9 mouse cellular contexts compared by ENCODE assay signal in genomic region chr11:98655076-98655475, GRCm38 (mm10). TPM values are rescaled to one million over a fixed set of nuclear protein-coding genes. Genes with fewer than 3 reads are reported as not detected.
A peak's percentile ranks its signal among the peaks of the same experiment; 100 is the strongest.
DNase-seq lines count a peak whose midpoint lies in the region; ATAC-seq lines count a peak whose summit lies in the region.
"Not testable (repeated sequence)": the region's sequence is repeated elsewhere in the genome, so short reads cannot be mapped to it uniquely, and the experiment has no call there.
"Had no signal": no experiment of that assay in that cellular context is flagged by ENCODE, and none has a peak within 500 bp of the region (broad histone marks: within the 10 kb centered on the region; RNA-seq: fewer than 3 reads in every experiment).

No protein-coding gene starts in this region.

- not testable (repeated sequence) for H3K9ac ChIP-seq in intestine, embryonic 15.5 days

- H3K27me3 ChIP-seq in intestine, embryonic 15.5 days (replicated peaks) = not testable (repeated sequence)

- not testable (repeated sequence) for H3K4me1 ChIP-seq in intestine, embryonic 15.5 days (replicated peaks)

- DNase-seq in R1 (ENCODE audit: low read depth, low spot score) = peak; percentile 74
- DNase-seq in cerebellum, postnatal 10 days = peak; percentile 66 to 76
- peak; percentile 14 to 18 for DNase-seq in gastrocnemius, adult 8-10 months (ENCODE audit: low spot score in 2 of 2)
- DNase-seq in left cerebral cortex, postnatal 4 days = peak; percentile 58
- DNase-seq in mesoderm, embryonic 11.5 days (ENCODE audit: low read depth, low spot score) = peak; percentile 58
- peak; percentile 21 to 47 for DNase-seq in spleen, adult 18-20 months

- not testable (repeated sequence) for H3K27ac ChIP-seq in intestine, embryonic 15.5 days

- intact Hi-C loops in left cerebral cortex, postnatal 4 days (cut with DNase I) = not testable (repeated sequence)

- not testable (repeated sequence) for H3K4me3 ChIP-seq in intestine, embryonic 15.5 days (replicated peaks)

- not testable (repeated sequence) for H3K36me3 ChIP-seq in intestine, embryonic 15.5 days

- not testable (repeated sequence) for H3K9me3 ChIP-seq in intestine, embryonic 15.5 days

- ATAC-seq in intestine, embryonic 15.5 days = peak; percentile 74

- not testable (repeated sequence) for H3K4me2 ChIP-seq in intestine, embryonic 15.5 days (replicated peaks)

- 10% methylated on average over 7 of the region's 7 CpGs for WGBS in intestine, embryonic 15.5 days

RNA-seq across cellular contexts. Expression of gene Gsdma2, which starts 8.5 kb away (rescaled TPM):
- total RNA-seq in gastrocnemius, adult 8-10 months (2022) = under 1 TPM in 3 of 4 experiments, not detected in 1; 0.24 to 0.51 (median 0.25) TPM
- 0.20 and 0.21 TPM in 2 replicates for polyA plus RNA-seq in intestine, embryonic 15.5 days (2015; fragmentation: Nextera tagmentation; extraction: Ambion mirVana)
- not detected for total RNA-seq in left cerebral cortex, postnatal 4 days (2021)
- polyA plus RNA-seq: limb, embryonic 14.5 days had no signal

RNA-seq across cellular contexts. Expression of gene Gsdma, which starts 9.1 kb away (rescaled TPM):
- 1 to 10 TPM in 1 of 4 experiments, under 1 TPM in 3; 0.24 to 1.4 (median 0.85) TPM for total RNA-seq in gastrocnemius, adult 8-10 months (2022)
- polyA plus RNA-seq in intestine, embryonic 15.5 days (2015; fragmentation: Nextera tagmentation; extraction: Ambion mirVana) = 0.10 TPM in 1 of 2 replicates, not detected in the other
- not detected for total RNA-seq in left cerebral cortex, postnatal 4 days (2021)
- polyA plus RNA-seq: heart, embryonic 16.5 days had no signal

RNA-seq across cellular contexts. Expression of gene Psmd3, which starts 27.3 kb away (rescaled TPM):
- 100 to 1,000 TPM; 104 to 107 (median 104) TPM for total RNA-seq in gastrocnemius, adult 8-10 months (2022)
- 195 and 202 TPM in 2 replicates for polyA plus RNA-seq in intestine, embryonic 15.5 days (2015; fragmentation: Nextera tagmentation; extraction: Ambion mirVana)
- total RNA-seq in left cerebral cortex, postnatal 4 days (2021) = 100 to 1,000 TPM; 131 to 145 TPM

RNA-seq across cellular contexts. Expression of gene Gsdma3, which starts 28.9 kb away (rescaled TPM):
- total RNA-seq in gastrocnemius, adult 8-10 months (2022) = 10 to 100 TPM in 1 of 4 experiments, 1 to 10 TPM in 3; 5.5 to 18.2 (median 8.3) TPM
- polyA plus RNA-seq in intestine, embryonic 15.5 days (2015; fragmentation: Nextera tagmentation; extraction: Ambion mirVana) = not detected in 2 replicates
- total RNA-seq in left cerebral cortex, postnatal 4 days (2021) = not detected
- polyA plus RNA-seq: limb, embryonic 14.5 days had no signal

RNA-seq across cellular contexts. Expression of gene Gm12355, which starts 29.6 kb away (rescaled TPM):
- total RNA-seq in gastrocnemius, adult 8-10 months (2022) = 1 to 10 TPM; 5.1 to 6.1 (median 5.4) TPM
- 0.99 and 1.0 TPM in 2 replicates for polyA plus RNA-seq in intestine, embryonic 15.5 days (2015; fragmentation: Nextera tagmentation; extraction: Ambion mirVana)
- 10 to 100 TPM; 24.2 to 26.4 TPM for total RNA-seq in left cerebral cortex, postnatal 4 days (2021)

Comparison
In these comparisons a context has a peak if more than half of its experiments do, and no peak if none do; other contexts are left out.
1. DNase-seq: peak in every context shown above with its lines; median percentile 74 in R1; 71 in cerebellum, postnatal 10 days; 58 in left cerebral cortex, postnatal 4 days; 58 in mesoderm, embryonic 11.5 days; 34 in spleen, adult 18-20 months; 16 in gastrocnemius, adult 8-10 months.